Mouse (Mus musculus) splenic B cell, adult 2 months (primary cell): ENCODE measurements around the gene Ptgs2.

ENCODE experiments used
- DNase-seq: peaks from one replicate; pipeline ENCODE4 v3.0.0-alpha.2; 2011; ENCODE audit warnings: low read depth, low spot score
- H3K27me3 ChIP-seq: 2 replicates; pipeline ENCODE4 v1.6.1; 2012; ENCODE audit warnings: mild to moderate bottlenecking, low read length, moderate library complexity, mixed read lengths; ENCODE audit not compliant: control insufficient read depth, poor library complexity, insufficient read depth, severe bottlenecking
- H3K36me3 ChIP-seq: 2 replicates; pipeline ENCODE4 v1.6.1; 2012; ENCODE audit warnings: mild to moderate bottlenecking, low read length, moderate library complexity, mixed read lengths; ENCODE audit not compliant: control insufficient read depth, poor library complexity, insufficient read depth, severe bottlenecking

The Ptgs2 gene

DNA sequence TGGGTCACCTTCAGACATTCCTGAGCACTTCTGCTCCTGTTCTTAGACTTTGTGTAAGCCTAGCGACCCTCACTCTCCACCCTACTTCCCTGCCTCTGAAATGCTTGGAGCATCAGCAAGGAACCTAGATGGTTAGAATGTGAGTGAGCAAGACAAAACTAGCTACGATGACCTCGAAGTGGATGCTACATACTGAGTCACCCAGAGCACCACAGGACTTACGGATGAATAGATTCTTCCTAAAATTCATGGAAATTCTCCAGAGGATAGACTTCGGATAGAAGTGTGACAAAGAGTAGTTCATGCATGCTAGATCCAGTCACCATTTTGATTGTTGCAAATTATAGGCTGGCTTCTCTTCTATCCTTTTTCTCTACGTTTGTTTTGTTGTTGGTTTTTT, 30.2 kb downstream of the Ptgs2 start:
- no peak for DNase-seq
- Histone ChIP-seq H3K27me3 (no peaks in the 10 kb centered on the region), H3K36me3 (no peaks in the 10 kb centered on the region)

DNA sequence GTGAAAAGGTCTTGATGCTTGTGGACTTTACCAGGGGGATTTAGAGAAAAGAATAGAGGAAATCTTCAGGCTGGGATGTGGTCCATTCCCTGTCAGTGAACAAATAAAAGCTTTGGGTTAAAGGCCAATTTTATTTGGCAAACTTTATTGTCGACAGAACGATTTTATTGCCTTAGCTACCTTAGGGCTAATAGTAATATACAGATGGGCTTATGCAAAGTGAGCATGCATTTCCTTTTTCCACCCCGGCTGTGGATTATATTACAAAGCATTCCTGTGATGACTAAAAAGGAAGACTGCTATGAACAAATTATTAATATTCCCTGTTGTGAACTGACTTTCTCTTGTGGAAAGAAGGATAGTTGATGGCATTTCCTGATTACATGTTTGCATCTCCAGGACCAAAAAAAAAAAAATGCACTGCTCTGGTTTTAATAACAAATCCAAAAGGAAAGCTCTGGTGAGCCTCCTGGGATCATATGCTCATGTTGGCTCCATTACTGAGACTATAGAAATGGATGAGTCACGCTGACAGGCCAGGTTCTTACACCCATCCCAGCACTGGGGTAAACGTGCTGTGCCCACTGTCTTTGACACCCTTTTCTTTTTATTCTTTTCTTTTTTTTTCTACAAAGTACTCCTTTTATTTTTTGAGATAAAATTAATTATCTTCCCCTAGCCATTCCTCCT, 30.9 kb downstream of the Ptgs2 start:
- Histone ChIP-seq H3K27me3 (no peaks in the 10 kb centered on the region), H3K36me3 (no peaks in the 10 kb centered on the region)
- no peak for DNase-seq

DNA sequence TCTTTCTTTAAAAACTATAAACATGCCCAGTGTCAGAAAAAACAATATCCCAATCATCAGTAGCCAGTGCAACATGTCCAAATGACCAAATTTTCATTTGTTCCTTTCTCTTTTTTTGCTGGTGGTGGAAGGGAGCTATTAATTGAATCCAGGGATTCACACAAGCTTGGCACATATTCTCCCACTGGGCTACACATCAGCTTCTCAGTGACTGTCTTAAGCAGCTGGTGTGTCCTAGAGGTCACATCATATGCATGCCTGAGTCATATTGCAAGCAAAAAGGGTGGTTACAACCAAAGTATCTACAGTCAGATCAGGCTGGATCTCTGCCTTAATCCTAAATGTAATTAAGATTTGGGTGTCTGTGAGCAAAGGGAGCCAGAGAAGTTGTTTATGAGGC, 35.5 kb downstream of the Ptgs2 start:
- no peaks in the 10 kb centered on the region for H3K36me3 ChIP-seq
- H3K27me3 ChIP-seq = no peaks in the 10 kb centered on the region
- no peak for DNase-seq

DNA sequence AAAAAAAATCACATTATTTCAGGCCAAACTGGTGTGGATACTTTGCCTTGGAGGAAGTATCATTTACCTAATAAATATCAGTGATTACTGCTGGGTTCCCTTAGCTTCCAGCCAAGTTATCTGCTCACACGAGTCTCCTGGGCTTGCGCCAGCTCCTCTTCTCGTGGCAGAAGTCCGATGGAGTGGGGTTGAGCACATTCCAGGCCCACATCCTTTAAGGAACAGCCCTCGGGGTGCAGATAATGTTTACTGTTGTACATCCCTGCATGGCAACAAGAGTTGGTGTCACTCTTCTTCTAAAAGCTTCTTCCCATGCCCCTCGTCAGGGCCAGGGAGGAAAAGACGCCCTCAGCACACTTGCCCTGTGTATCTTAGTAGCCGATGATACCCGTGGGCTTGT, 39.9 kb downstream of the Ptgs2 start:
- no peak for DNase-seq

DNA sequence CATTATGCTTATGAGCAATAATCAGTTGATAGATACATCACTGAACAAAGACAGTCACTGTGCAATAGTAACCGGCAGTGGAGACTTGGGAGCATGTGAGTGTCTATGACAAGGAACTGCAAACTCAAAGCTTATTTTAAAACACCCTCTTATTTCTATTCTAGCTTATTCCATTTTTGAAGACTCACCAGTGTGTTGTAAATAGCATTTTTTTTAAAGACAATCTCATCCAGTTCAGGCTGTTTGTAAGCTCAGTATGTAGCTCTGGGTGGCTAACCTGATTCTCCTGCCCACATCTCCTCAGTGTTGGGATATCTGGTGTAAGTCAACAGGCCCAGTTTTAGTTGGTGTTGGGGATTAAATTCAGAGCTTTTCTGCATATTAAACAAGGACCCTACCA, 42.1 kb downstream of the Ptgs2 start:
- DNase-seq = no peak
- H3K27me3 ChIP-seq = no peaks in the 10 kb centered on the region
- H3K36me3 ChIP-seq = no peaks in the 10 kb centered on the region

More for the DNA sequence above, 39.9 kb downstream of the Ptgs2 start:
- H3K36me3 ChIP-seq = no peaks in the 10 kb centered on the region
- no peaks in the 10 kb centered on the region for H3K27me3 ChIP-seq

DNA sequence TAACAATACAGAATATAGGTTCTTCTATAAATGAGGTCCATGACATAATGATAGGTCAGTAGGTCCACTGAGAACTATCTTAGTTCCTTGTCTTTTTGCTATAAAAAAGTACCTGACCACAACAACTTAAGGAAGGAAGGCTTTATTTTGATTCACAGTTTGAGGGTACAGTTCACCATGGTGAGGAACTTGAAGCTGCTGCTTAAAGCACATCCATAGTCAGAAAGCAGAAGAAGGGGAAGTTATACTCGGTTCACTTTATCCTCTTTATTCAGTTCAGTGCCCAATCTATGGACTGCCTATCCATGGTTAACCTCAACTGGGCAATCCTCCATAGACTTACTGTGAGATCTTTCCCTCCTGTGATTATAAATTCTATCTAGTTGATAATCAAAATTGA, 43.7 kb downstream of the Ptgs2 start:
- Histone ChIP-seq H3K27me3 (no peaks in the 10 kb centered on the region), H3K36me3 (no peaks in the 10 kb centered on the region)
- DNase-seq = no peak

DNA sequence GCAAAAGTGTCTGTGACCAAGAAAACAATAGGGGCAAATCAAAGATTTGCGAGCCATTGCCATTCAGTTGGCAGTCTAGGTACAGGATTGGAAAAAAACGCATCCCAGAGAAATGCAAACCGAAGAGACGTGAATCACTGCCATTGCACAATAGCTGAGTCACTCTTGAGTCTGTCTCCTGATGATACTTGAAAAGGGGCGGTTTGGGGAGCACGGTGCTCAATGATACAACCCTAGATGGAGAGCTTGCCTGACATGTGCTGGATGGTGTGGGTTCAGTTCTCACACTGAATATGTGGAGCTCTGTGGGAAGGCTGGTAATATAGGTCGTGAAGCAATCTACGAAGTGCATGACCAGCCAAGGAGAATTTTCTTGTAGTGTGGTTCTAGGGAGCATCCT, 45.2 kb downstream of the Ptgs2 start:
- Histone ChIP-seq H3K36me3 (no peaks in the 10 kb centered on the region), H3K27me3 (no peaks in the 10 kb centered on the region)
- DNase-seq = no peak

DNA sequence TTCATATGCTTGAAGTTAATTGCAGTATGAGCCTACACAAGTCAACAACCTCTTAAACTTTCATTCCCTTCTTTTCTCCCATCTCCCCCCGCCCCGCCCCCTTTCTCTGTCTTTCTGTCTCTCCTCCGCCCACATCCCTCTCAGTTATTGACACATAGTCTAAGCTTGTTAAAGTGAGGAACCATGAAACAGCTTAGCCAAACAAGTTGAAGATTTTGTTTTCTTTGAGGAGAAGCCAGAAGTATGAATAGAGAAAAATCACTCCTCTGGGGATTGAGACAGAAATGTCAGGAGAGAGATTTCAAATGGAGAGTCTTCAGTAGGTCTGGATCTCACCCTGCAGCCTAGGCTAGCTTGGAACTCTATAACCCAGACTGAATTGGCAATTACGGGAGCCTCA, 47.4 kb downstream of the Ptgs2 start:
- DNase-seq = no peak
- Histone ChIP-seq H3K27me3 (no peaks in the 10 kb centered on the region), H3K36me3 (no peaks in the 10 kb centered on the region)

DNA sequence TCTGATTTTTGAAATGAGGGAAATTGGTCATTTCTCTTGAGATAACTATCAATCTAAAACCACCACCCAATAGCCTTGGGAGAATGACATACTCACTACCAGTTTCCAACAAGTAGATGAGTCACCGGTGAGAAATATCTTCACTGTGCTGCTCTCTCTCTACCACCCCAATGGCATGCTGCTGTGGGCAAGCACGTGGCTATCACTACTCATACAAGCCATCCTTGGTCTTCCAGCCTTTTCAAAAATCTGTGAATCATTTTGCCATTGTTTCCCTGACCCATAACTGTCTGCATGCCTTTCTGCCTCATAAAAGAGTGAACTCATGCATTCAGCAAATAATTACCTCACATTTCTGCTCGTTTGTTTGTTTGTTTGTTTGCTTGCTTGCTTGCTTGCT, 51.6 kb downstream of the Ptgs2 start:
- Histone ChIP-seq H3K27me3 (no peaks in the 10 kb centered on the region), H3K36me3 (no peaks in the 10 kb centered on the region)
- no peak for DNase-seq
